Mouse (Mus musculus) frontal cortex, postnatal 36 days (tissue): ENCODE measurements at regions not wholly inside any gene's neighbourhood (a gene's known extent, or its start where the extent isn't known, plus 50 kb on each side); places are given as distances from the start of the nearest gene placed in this dataset.

Experiments
- DNase-seq, 2 experiments: peaks; one replicate each; pipeline ENCODE4 v3.0.0; 2022; ENCODE audit warnings: low spot score in 2 of 2

GRCm38 (mm10) chr2:6263565-6263964, 50.7 kb upstream of the Echdc3 start:
- DNase-seq: no peak

GRCm38 (mm10) chr2:6264085-6264783, 51.4 kb upstream of the Echdc3 start:
- no peak for DNase-seq

- DNase-seq: no peak
Measured at GRCm38 (mm10) chr2:6265117-6265516, 52.3 kb upstream of the Echdc3 start.

GRCm38 (mm10) chr2:6267066-6267465, 54.2 kb upstream of the Echdc3 start:
- no peak for DNase-seq

- DNase-seq: peak; percentile 65 to 72
Measured at GRCm38 (mm10) chr2:6267537-6267936, 54.7 kb upstream of the Echdc3 start.

GRCm38 (mm10) chr2:6272514-6272913, 50.0 kb upstream of the Usp6nl start:
- no peak for DNase-seq
